Mouse (Mus musculus): ENCODE measurements around the gene Olfr1275. TPM values are rescaled to one million over a fixed set of nuclear protein-coding genes. Genes with fewer than 3 reads are reported as not detected.

Olfr1275 gene
- total RNA-seq (2014; rRNA removed) (not detected in 2 replicates), polyA plus RNA-seq (2015; fragmentation: Nextera tagmentation; extraction: Ambion mirVana) (not detected in 2 replicates)

DNA sequence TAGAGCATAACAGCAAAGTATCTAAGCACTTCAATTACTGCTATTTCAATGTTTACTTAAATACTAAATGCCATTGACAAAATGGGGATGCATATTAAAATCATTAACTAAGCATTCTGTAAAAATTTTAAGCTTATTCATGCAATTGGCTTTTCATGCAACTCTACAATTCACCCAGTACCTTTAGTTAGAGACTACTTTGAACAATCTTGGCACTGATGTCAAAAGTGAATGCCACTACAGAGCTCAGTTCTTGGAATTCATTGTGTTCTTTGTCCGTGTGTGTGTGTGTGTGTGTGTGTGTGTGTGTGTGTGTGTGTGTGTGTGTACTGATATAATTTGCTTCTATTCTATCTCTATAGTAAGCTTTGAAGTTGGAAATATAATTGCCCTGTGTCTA lies at the start of gene Olfr1275:
Gene Olfr1275 (minus strand): TSS at position 101 of the 400 bp plus-strand sequence.
- H3K4me1 ChIP-seq (ENCODE audit: insufficient read depth): no peaks in the 10 kb centered on the region
- no peaks in the 10 kb centered on the region for H3K27me3 ChIP-seq (ENCODE audit: insufficient read depth, low read length)
- no peak within 1 kb of the TSS for H3K4me3 ChIP-seq (ENCODE audit: low read depth, low read length)
- H3K36me3 ChIP-seq (ENCODE audit: insufficient read depth): no peaks in the 10 kb centered on the region
- ATAC-seq (no peak), DNase-seq (no peak)
- no peak within 1 kb of the TSS for H3K4me2 ChIP-seq (ENCODE audit: low read depth)
- H3K9me3 ChIP-seq (ENCODE audit: low read length): no peaks in the 10 kb centered on the region
- no peak within 1 kb of the TSS for H3K9ac ChIP-seq
- H3K27ac ChIP-seq (ENCODE audit: low read depth, low read length): no peak within 1 kb of the TSS
- no peak for TF ChIP-seq CTCF (IDR thresholded peaks at IDR 0.05; ENCODE audit: low read depth)
- WGBS: 61% methylated on average over 1 of the region's 1 CpGs

DNA sequence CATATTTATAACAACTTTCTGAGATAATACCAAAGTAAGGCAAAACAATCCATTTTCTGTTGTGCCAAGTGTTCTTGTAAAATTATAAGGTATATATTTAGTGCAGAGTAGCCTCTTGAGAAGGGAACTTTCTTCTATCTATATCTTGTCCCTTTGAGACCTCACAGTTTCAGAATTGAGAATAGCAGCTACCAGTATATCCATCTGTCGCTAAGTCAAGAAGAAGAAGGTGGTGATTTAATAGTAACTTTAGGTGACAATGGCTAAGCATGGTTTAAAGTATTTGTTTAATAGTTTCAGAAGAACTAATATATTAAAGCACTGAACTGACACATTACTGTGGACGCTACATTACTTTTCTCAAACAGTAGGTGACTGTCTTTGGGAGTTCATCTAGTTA lies 38.9 kb upstream of the Olfr1275 start, which contains the start of gene Olfr1277:
Gene Olfr1277 (minus strand): TSS at position 101 of the 400 bp plus-strand sequence.
- Histone ChIP-seq H3K27ac (ENCODE audit: low read depth, low read length) (no peak within 1 kb of the TSS), H3K4me3 (ENCODE audit: low read depth, low read length) (no peak within 1 kb of the TSS), H3K4me1 (ENCODE audit: insufficient read depth) (no peaks in the 10 kb centered on the region), H3K27me3 (ENCODE audit: insufficient read depth, low read length) (no peaks in the 10 kb centered on the region), H3K9ac (no peak within 1 kb of the TSS), H3K9me3 (ENCODE audit: low read length) (no peaks in the 10 kb centered on the region), H3K36me3 (ENCODE audit: insufficient read depth) (no peaks in the 10 kb centered on the region), H3K4me2 (ENCODE audit: low read depth) (no peak within 1 kb of the TSS)
- WGBS: 79% methylated on average over 2 of the region's 2 CpGs
- ATAC-seq (no peak), DNase-seq (no peak)
- TF ChIP-seq CTCF (IDR thresholded peaks at IDR 0.05; ENCODE audit: low read depth): no peak

DNA sequence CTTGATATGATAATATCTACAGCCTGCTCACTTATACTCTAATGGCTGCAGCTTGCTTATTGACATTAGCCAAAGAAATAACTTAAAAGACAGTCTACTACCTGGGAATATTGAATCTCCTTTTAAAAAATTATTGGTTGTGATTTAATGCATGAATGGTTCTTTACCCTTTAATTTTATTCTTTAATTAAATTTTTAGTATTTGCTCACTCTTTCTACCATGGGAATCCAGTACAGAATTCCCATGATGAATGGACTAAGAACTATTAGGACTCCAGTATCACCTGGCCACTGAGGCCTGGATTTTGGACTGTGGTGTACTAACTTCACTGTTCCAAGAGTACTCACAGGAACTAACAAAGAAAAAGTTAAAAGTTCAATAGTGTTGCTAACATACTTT lies 19.1 kb upstream of the Olfr1275 start, which contains the start of gene Olfr1276:
Gene Olfr1276 (plus strand): TSS at position 301 of the 400 bp plus-strand sequence.
- no peak for ATAC-seq
- no peak within 1 kb of the TSS for H3K4me2 ChIP-seq (ENCODE audit: low read depth)
- H3K36me3 ChIP-seq (ENCODE audit: insufficient read depth): no peaks in the 10 kb centered on the region
- no peaks in the 10 kb centered on the region for H3K9me3 ChIP-seq (ENCODE audit: low read length)
- no peak for DNase-seq
- TF ChIP-seq CTCF (IDR thresholded peaks at IDR 0.05; ENCODE audit: low read depth): no peak
- H3K9ac ChIP-seq: no peak within 1 kb of the TSS
- no peaks in the 10 kb centered on the region for H3K4me1 ChIP-seq (ENCODE audit: insufficient read depth)
- no peak within 1 kb of the TSS for H3K4me3 ChIP-seq (ENCODE audit: low read depth, low read length)
- no peaks in the 10 kb centered on the region for H3K27me3 ChIP-seq (ENCODE audit: insufficient read depth, low read length)
- no peak within 1 kb of the TSS for H3K27ac ChIP-seq (ENCODE audit: low read depth, low read length)

DNA sequence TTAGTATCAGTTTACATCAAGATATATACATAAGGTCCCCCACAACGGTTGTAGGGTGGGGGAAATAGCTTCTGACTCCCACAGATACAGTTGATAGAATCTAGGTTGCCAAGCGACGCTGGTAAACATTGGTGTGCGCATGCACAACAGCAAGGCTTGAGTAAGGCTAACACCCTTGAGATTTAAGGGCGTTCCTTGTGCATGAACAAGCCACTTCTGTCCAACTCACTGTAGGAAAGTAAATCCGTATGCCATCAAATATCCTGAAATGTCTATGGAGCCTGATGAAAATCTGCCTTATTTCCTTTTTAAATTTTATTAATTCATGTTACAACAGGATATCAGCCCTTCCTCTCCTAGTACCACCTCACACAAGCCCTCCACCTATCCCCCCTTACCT lies 5.6 kb downstream of the Olfr1275 start, which contains the start of gene 4930430A15Rik:
Gene 4930430A15Rik (minus strand): TSS at position 101 of the 400 bp plus-strand sequence.
- H3K27ac ChIP-seq (ENCODE audit: low read depth, low read length): no peak within 1 kb of the TSS
- H3K4me2 ChIP-seq (ENCODE audit: low read depth): no peak within 1 kb of the TSS
- WGBS: 90% methylated on average over 6 of the region's 6 CpGs
- DNase-seq (no peak), ATAC-seq (no peak)
- no peaks in the 10 kb centered on the region for H3K4me1 ChIP-seq (ENCODE audit: insufficient read depth)
- no peaks in the 10 kb centered on the region for H3K9me3 ChIP-seq (ENCODE audit: low read length)
- no peak for TF ChIP-seq CTCF (IDR thresholded peaks at IDR 0.05; ENCODE audit: low read depth)
- no peaks in the 10 kb centered on the region for H3K36me3 ChIP-seq (ENCODE audit: insufficient read depth)
- no peak within 1 kb of the TSS for H3K4me3 ChIP-seq (ENCODE audit: low read depth, low read length)
- H3K27me3 ChIP-seq (ENCODE audit: insufficient read depth, low read length): no peaks in the 10 kb centered on the region
- H3K9ac ChIP-seq: no peak within 1 kb of the TSS

DNA sequence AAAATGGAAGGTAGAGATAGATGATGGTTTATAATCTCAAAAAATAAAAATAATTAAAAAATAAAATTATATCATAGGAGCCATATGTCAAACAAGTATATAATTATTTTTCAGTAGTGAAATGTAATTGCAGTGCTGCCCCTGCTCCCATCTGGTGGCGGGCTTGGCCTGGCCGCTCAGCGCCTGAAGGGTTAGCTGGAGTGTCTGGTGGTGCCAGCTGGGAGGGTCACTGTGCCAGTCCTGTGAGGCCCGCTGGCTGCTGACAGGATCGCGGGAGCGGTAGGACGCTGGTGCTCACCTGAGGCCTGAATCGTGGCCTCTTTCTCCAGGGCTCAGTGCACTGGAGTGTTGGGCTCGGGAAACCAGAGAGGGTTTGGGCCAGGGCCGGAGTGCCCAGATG lies 53.0 kb downstream of the Olfr1275 start:
- Histone ChIP-seq H3K4me1 (ENCODE audit: insufficient read depth) (no peaks in the 10 kb centered on the region), H3K36me3 (ENCODE audit: insufficient read depth) (no peaks in the 10 kb centered on the region), H3K27me3 (ENCODE audit: insufficient read depth, low read length) (no peaks in the 10 kb centered on the region), H3K9ac (no peak overlapping the region), H3K4me2 (ENCODE audit: low read depth) (no peak overlapping the region), H3K4me3 (ENCODE audit: low read depth, low read length) (no peak overlapping the region), H3K9me3 (ENCODE audit: low read length) (no peaks in the 10 kb centered on the region), H3K27ac (ENCODE audit: low read depth, low read length) (no peak overlapping the region)
- ATAC-seq (no peak), DNase-seq (no peak)
- WGBS: 96% methylated on average over 11 of the region's 11 CpGs
- no peak for TF ChIP-seq CTCF (IDR thresholded peaks at IDR 0.05; ENCODE audit: low read depth)

Other genes starting within 250 kb of the Olfr1275 start
- not detected in 2 replicates for gene Gm13941, start 129.3 kb downstream of the Olfr1275 start, total RNA-seq (2014; rRNA removed)
- gene Gm13941, start 129.3 kb downstream of the Olfr1275 start, polyA plus RNA-seq (2015; fragmentation: Nextera tagmentation; extraction: Ambion mirVana): not detected in 2 replicates
- not detected in 2 replicates for gene Gm15130, start 82.3 kb downstream of the Olfr1275 start, total RNA-seq (2014; rRNA removed)
- gene Gm15130, start 82.3 kb downstream of the Olfr1275 start, polyA plus RNA-seq (2015; fragmentation: Nextera tagmentation; extraction: Ambion mirVana): not detected in 2 replicates
- gene 4930430A15Rik, start 5.7 kb downstream of the Olfr1275 start, total RNA-seq (2014; rRNA removed): not detected in 2 replicates
- not detected in 2 replicates for gene 4930430A15Rik, start 5.7 kb downstream of the Olfr1275 start, polyA plus RNA-seq (2015; fragmentation: Nextera tagmentation; extraction: Ambion mirVana)
- gene Olfr1276, start 19.2 kb upstream of the Olfr1275 start, total RNA-seq (2014; rRNA removed): not detected in 2 replicates
- not detected in 2 replicates for gene Olfr1276, start 19.2 kb upstream of the Olfr1275 start, polyA plus RNA-seq (2015; fragmentation: Nextera tagmentation; extraction: Ambion mirVana)
- gene Olfr1277, start 38.8 kb upstream of the Olfr1275 start, total RNA-seq (2014; rRNA removed): not detected in 2 replicates
- gene Olfr1277, start 38.8 kb upstream of the Olfr1275 start, polyA plus RNA-seq (2015; fragmentation: Nextera tagmentation; extraction: Ambion mirVana): not detected in 2 replicates
- gene Olfr1278, start 54.9 kb upstream of the Olfr1275 start, total RNA-seq (2014; rRNA removed): not detected in 2 replicates
- not detected in 2 replicates for gene Olfr1278, start 54.9 kb upstream of the Olfr1275 start, polyA plus RNA-seq (2015; fragmentation: Nextera tagmentation; extraction: Ambion mirVana)
- gene Olfr1279, start 65.3 kb upstream of the Olfr1275 start, total RNA-seq (2014; rRNA removed): not detected in 2 replicates
- not detected in 2 replicates for gene Olfr1279, start 65.3 kb upstream of the Olfr1275 start, polyA plus RNA-seq (2015; fragmentation: Nextera tagmentation; extraction: Ambion mirVana)
- gene Olfr1280, start 78.7 kb upstream of the Olfr1275 start, total RNA-seq (2014; rRNA removed): not detected in 2 replicates
- gene Olfr1280, start 78.7 kb upstream of the Olfr1275 start, polyA plus RNA-seq (2015; fragmentation: Nextera tagmentation; extraction: Ambion mirVana): not detected in 2 replicates
- not detected in 2 replicates for gene Olfr1281, start 91.2 kb upstream of the Olfr1275 start, total RNA-seq (2014; rRNA removed)
- not detected in 2 replicates for gene Olfr1281, start 91.2 kb upstream of the Olfr1275 start, polyA plus RNA-seq (2015; fragmentation: Nextera tagmentation; extraction: Ambion mirVana)
- gene Olfr1282, start 100.8 kb upstream of the Olfr1275 start, total RNA-seq (2014; rRNA removed): not detected in 2 replicates
- gene Olfr1282, start 100.8 kb upstream of the Olfr1275 start, polyA plus RNA-seq (2015; fragmentation: Nextera tagmentation; extraction: Ambion mirVana): not detected in 2 replicates
- gene Olfr1283, start 131.5 kb upstream of the Olfr1275 start, total RNA-seq (2014; rRNA removed): not detected in 2 replicates
- not detected in 2 replicates for gene Olfr1283, start 131.5 kb upstream of the Olfr1275 start, polyA plus RNA-seq (2015; fragmentation: Nextera tagmentation; extraction: Ambion mirVana)
- not detected in 2 replicates for gene Olfr1284, start 140.2 kb upstream of the Olfr1275 start, total RNA-seq (2014; rRNA removed)
- gene Olfr1284, start 140.2 kb upstream of the Olfr1275 start, polyA plus RNA-seq (2015; fragmentation: Nextera tagmentation; extraction: Ambion mirVana): not detected in 2 replicates
- gene Olfr1286, start 187.8 kb upstream of the Olfr1275 start, total RNA-seq (2014; rRNA removed): not detected in 2 replicates
- not detected in 2 replicates for gene Olfr1286, start 187.8 kb upstream of the Olfr1275 start, polyA plus RNA-seq (2015; fragmentation: Nextera tagmentation; extraction: Ambion mirVana)
- not detected in 2 replicates for gene Olfr1287, start 213.9 kb upstream of the Olfr1275 start, total RNA-seq (2014; rRNA removed)
- not detected in 2 replicates for gene Olfr1287, start 213.9 kb upstream of the Olfr1275 start, polyA plus RNA-seq (2015; fragmentation: Nextera tagmentation; extraction: Ambion mirVana)
- not detected in 2 replicates for gene Olfr1288, start 238.8 kb upstream of the Olfr1275 start, total RNA-seq (2014; rRNA removed)
- not detected in 2 replicates for gene Olfr1288, start 238.8 kb upstream of the Olfr1275 start, polyA plus RNA-seq (2015; fragmentation: Nextera tagmentation; extraction: Ambion mirVana)
- gene Olfr1289, start 245.5 kb upstream of the Olfr1275 start, total RNA-seq (2014; rRNA removed): not detected in 2 replicates
- gene Olfr1289, start 245.5 kb upstream of the Olfr1275 start, polyA plus RNA-seq (2015; fragmentation: Nextera tagmentation; extraction: Ambion mirVana): not detected in 2 replicates